Mouse (Mus musculus) embryonic fibroblast, embryonic 13.5 days (primary cell): ENCODE measurements around the gene Pomt1.

Source experiments
- CTCF ChIP-seq: IDR thresholded peaks from 2 replicates; pipeline ENCODE4 v1.5.1; 2011; ENCODE audit warnings: mild to moderate bottlenecking, control low read depth, low read length, moderate library complexity, borderline replicate concordance; ENCODE audit not compliant: insufficient read depth
- POLR2A ChIP-seq: IDR thresholded peaks from 2 replicates; pipeline ENCODE4 v1.6.1; 2011; ENCODE audit warnings: low read depth, mild to moderate bottlenecking, control low read depth, low read length, moderate library complexity

GRCm38 (mm10) chr2:32201527-32201926, 34.9 kb upstream of the Pomt1 start:
- TF ChIP-seq POLR2A, result no peak
- no peak for TF ChIP-seq CTCF
